Mouse (Mus musculus) liver, adult 2 months (tissue): ENCODE measurements at regions not wholly inside any gene's neighbourhood (a gene's known extent, or its start where the extent isn't known, plus 50 kb on each side); places are given as distances from the start of the nearest gene placed in this dataset.

ENCODE experiments used
- CTCF ChIP-seq: fragments of 200-500 bp; IDR thresholded peaks from 2 replicates; pipeline ENCODE4 v1.5.1; 2011; ENCODE audit warnings: low read depth, low read length, control low read depth
- POLR2A ChIP-seq: fragments of 200-500 bp; IDR thresholded peaks from 2 replicates; pipeline ENCODE4 v1.6.1; 2011; ENCODE audit warnings: low read length, control low read depth; ENCODE audit not compliant: insufficient read depth; ENCODE audit errors: extremely low read depth

DNA sequence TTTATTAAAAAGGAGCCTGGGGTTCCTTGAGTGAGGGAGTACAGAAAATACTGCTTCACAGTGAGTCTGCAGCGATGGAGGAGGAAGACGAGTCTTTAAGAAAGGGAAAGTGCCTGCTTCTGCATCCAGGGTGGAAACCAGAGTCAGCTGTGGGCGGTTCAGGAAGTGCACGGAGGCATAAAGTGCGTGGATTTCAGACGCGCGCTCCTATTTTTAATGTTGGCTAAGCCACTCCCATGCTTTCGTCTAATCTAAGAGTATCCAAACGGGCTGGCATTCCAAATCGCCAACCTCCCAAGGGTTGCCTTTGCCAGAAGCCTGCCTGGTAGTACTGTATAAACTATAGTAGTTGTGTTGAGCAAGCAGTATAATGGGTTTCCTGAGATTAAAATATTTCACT is 50.4 kb upstream of the Nap1l1 start:
- TF ChIP-seq CTCF (no peak), POLR2A (no peak)
